Mouse (Mus musculus) mature B cell (primary cell): Measurements from ENCODE around the gene Cbx7.

Source experiments
- in situ Hi-C: fragments of 300-500 bp; cut with MboI; formaldehyde crosslinking; loops from 2 replicates; pipeline ENCODE4 v1.14.3; 2019

Gene Cbx7

GRCm38 (mm10) chr15:80001601-80002000, 30.7 kb upstream of the Cbx7 start:
- in situ Hi-C loops = no loop called here

GRCm38 (mm10) chr15:80000694-80001093, 29.8 kb upstream of the Cbx7 start:
- in situ Hi-C loops = no loop called here

- in situ Hi-C loops = no loop called here
Observed at GRCm38 (mm10) chr15:79997988-79998387, 27.1 kb upstream of the Cbx7 start.

- in situ Hi-C loops = no loop called here
Observed at GRCm38 (mm10) chr15:79996781-79997180, 25.9 kb upstream of the Cbx7 start.

GRCm38 (mm10) chr15:79995552-79995951, 24.6 kb upstream of the Cbx7 start:
- in situ Hi-C loops = no loop called here

- in situ Hi-C loops = no loop called here
Observed at GRCm38 (mm10) chr15:79994566-79994965, 23.6 kb upstream of the Cbx7 start.

- in situ Hi-C loops = no loop called here
Observed at GRCm38 (mm10) chr15:79986182-79986581, 15.3 kb upstream of the Cbx7 start.

- in situ Hi-C loops = no loop called here
Observed at GRCm38 (mm10) chr15:79985471-79985870, 14.6 kb upstream of the Cbx7 start.

GRCm38 (mm10) chr15:79984152-79984551, 13.2 kb upstream of the Cbx7 start:
- in situ Hi-C loops = no loop called here

GRCm38 (mm10) chr15:79980716-79981115, 9.8 kb upstream of the Cbx7 start:
- in situ Hi-C loops = no loop called here

GRCm38 (mm10) chr15:79972186-79972585, 1.3 kb upstream of the Cbx7 start:
- in situ Hi-C loops = no loop called here

GRCm38 (mm10) chr15:79970491-79970890, 428 bp downstream of the Cbx7 start:
- in situ Hi-C loops = no loop called here

- in situ Hi-C loops = no loop called here
Observed at GRCm38 (mm10) chr15:79967346-79967745, 3.6 kb downstream of the Cbx7 start.

- in situ Hi-C loops = no loop called here
Observed at GRCm38 (mm10) chr15:79964376-79964775, 6.5 kb downstream of the Cbx7 start.

GRCm38 (mm10) chr15:79962661-79963060, 8.3 kb downstream of the Cbx7 start:
- in situ Hi-C loops = no loop called here

GRCm38 (mm10) chr15:79961366-79961921, 9.5 kb downstream of the Cbx7 start:
- in situ Hi-C loops = no loop called here

GRCm38 (mm10) chr15:79958418-79958817, 12.5 kb downstream of the Cbx7 start:
- in situ Hi-C loops = no loop called here

GRCm38 (mm10) chr15:79956559-79956958, 14.4 kb downstream of the Cbx7 start:
- in situ Hi-C loops = no loop called here

- in situ Hi-C loops = no loop called here
Observed at GRCm38 (mm10) chr15:79953470-79953869, 17.4 kb downstream of the Cbx7 start.

- in situ Hi-C loops = no loop called here
Observed at GRCm38 (mm10) chr15:79952504-79953231, 18.3 kb downstream of the Cbx7 start.

- in situ Hi-C loops = no loop called here
Observed at GRCm38 (mm10) chr15:79951730-79952503, 19.0 kb downstream of the Cbx7 start.

GRCm38 (mm10) chr15:79951226-79951625, 19.7 kb downstream of the Cbx7 start:
- in situ Hi-C loops = no loop called here
